Mouse (Mus musculus) myocyte (in vitro differentiated cells): Measurements from ENCODE around the gene Poc5. TPM values are rescaled to one million over a fixed set of nuclear protein-coding genes. Genes with fewer than 3 reads are reported as not detected.

Experiments
- H3K27me3 ChIP-seq: one replicate; pipeline ENCODE4 v1.6.1; 2011; ENCODE audit not compliant: control insufficient read depth, insufficient read depth, insufficient read length
- H3K36me3 ChIP-seq: one replicate; pipeline ENCODE4 v1.6.1; 2011; ENCODE audit not compliant: control insufficient read depth, insufficient read depth
- H3K4me2 ChIP-seq: one replicate; pipeline ENCODE4 v1.6.1; 2011; ENCODE audit warnings: low read depth, control low read depth
- H3K4me3 ChIP-seq: one replicate; pipeline ENCODE4 v1.5.1; 2011; ENCODE audit warnings: mild to moderate bottlenecking, control low read depth, moderate library complexity
- H3K79me2 ChIP-seq: one replicate; pipeline ENCODE4 v1.6.1; 2011; ENCODE audit not compliant: control insufficient read depth, insufficient read depth
- H3ac ChIP-seq: one replicate; pipeline ENCODE4 v1.6.1; 2011; ENCODE audit not compliant: control insufficient read depth, insufficient read length
- CEBPB ChIP-seq: IDR thresholded peaks from 2 replicates; pipeline ENCODE4 v1.6.1; 2011; ENCODE audit warnings: mild to moderate bottlenecking, moderate library complexity; ENCODE audit not compliant: poor library complexity, insufficient read depth, severe bottlenecking
- E2F4 ChIP-seq: IDR thresholded peaks from one replicate; pipeline ENCODE4 v1.6.1; 2011; ENCODE audit warnings: mild to moderate bottlenecking, control low read depth, moderate library complexity; ENCODE audit not compliant: insufficient read depth
- MAX ChIP-seq: IDR thresholded peaks from one replicate; pipeline ENCODE4 v1.6.1; 2011; ENCODE audit warnings: low read depth, mild to moderate bottlenecking, control low read depth
- MYOD1 ChIP-seq, 3 experiments: IDR thresholded peaks; one replicate each; pipeline ENCODE4 v1.6.1; 2011; ENCODE audit warnings: control low read depth in 2 of 3, low read depth in 2 of 3, mild to moderate bottlenecking in 2 of 3, moderate library complexity in 1 of 3; ENCODE audit not compliant: insufficient read length in 2 of 3, control insufficient read depth in 1 of 3
- MYOG ChIP-seq, 3 experiments: IDR thresholded peaks; one replicate each; pipeline ENCODE4 v1.6.1; 2011; ENCODE audit warnings: control low read depth in 2 of 3, low read depth in 2 of 3, mild to moderate bottlenecking in 2 of 3; ENCODE audit not compliant: insufficient read length in 2 of 3, control insufficient read depth in 1 of 3, insufficient read depth in 1 of 3
- POLR2A ChIP-seq: IDR thresholded peaks from one replicate; pipeline ENCODE4 v1.6.1; 2011; ENCODE audit warnings: low read depth, mild to moderate bottlenecking, control low read depth, moderate library complexity; ENCODE audit not compliant: insufficient read length
- POLR2AphosphoS2 ChIP-seq: IDR thresholded peaks from one replicate; pipeline ENCODE4 v1.6.1; 2011; ENCODE audit warnings: low read depth, control low read depth; ENCODE audit not compliant: insufficient read length
- REST ChIP-seq: IDR thresholded peaks from one replicate; pipeline ENCODE4 v1.6.1; 2011; ENCODE audit warnings: mild to moderate bottlenecking, control low read depth, moderate library complexity; ENCODE audit not compliant: insufficient read depth, insufficient read length
- SRF ChIP-seq: IDR thresholded peaks from one replicate; pipeline ENCODE4 v1.6.1; 2011; ENCODE audit warnings: low read depth; ENCODE audit not compliant: control insufficient read depth, insufficient read length
- TCF12 ChIP-seq: IDR thresholded peaks from one replicate; pipeline ENCODE4 v1.6.1; 2011; ENCODE audit warnings: mild to moderate bottlenecking, control low read depth; ENCODE audit not compliant: poor library complexity, insufficient read depth, severe bottlenecking
- TCF3 ChIP-seq: IDR thresholded peaks from one replicate; pipeline ENCODE4 v1.6.1; 2011; ENCODE audit warnings: low read depth, control low read depth; ENCODE audit not compliant: insufficient read length
- USF1 ChIP-seq: IDR thresholded peaks from one replicate; pipeline ENCODE4 v1.6.1; 2011; ENCODE audit warnings: low read depth, mild to moderate bottlenecking, control low read depth, moderate library complexity
- polyA plus RNA-seq: library from polyadenylated mRNA; unstranded; fragments of >200 nt; fragmentation: generic; extraction: Trizol; gene quantifications from one replicate; pipeline ENCODE4 v1.2.1, GENCODE M21; 2012; ENCODE audit warnings: missing spikeins

Poc5 gene
- polyA plus RNA-seq, 1 experiment, result 6.1 TPM

GRCm38 (mm10) chr13:96454288-96454687 lies 66.2 kb downstream of the Poc5 start:
- no peak overlapping the region for H3ac ChIP-seq

DNA sequence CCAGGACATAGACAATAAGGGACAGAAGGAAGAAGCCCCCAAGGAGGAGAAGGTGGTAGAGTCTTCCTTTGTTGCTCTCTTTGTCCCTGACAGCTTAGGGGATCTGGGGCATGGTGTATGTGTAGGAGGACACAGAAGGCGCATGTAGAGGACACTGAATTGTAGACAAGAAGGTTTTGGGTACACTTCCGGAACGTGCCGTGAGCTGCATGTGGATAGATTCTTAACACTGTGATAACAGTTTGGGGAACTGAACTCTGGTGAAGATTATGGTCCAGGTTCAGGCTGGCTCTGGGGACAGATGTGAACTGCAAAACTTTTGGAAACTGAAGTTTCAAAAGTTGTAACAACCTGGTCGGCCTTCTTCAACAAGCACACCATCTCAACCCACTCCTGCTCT lies 69.5 kb downstream of the Poc5 start:
- H3K36me3 ChIP-seq, result no peaks in the 10 kb centered on the region
- TF ChIP-seq POLR2AphosphoS2, result no peak
- no peaks in the 10 kb centered on the region for H3K79me2 ChIP-seq

More at GRCm38 (mm10) chr13:96454288-96454687, 66.2 kb downstream of the Poc5 start:
- H3K4me3 ChIP-seq, result no peak overlapping the region
- H3K79me2 ChIP-seq, result no peaks in the 10 kb centered on the region
- TF ChIP-seq MYOD1 (IDR thresholded peaks at IDR 0.05; ENCODE audit: control insufficient read depth in 1 of 3, insufficient read length in 2 of 3, low read depth in 2 of 3) (no peak), REST (no peak), TCF3 (no peak), USF1 (no peak), POLR2AphosphoS2 (no peak), E2F4 (no peak), TCF12 (no peak), MAX (no peak), MYOG (IDR thresholded peaks at IDR 0.05; ENCODE audit: control insufficient read depth in 1 of 3, insufficient read depth in 1 of 3, insufficient read length in 2 of 3, low read depth in 2 of 3) (no peak), SRF (no peak), CEBPB (no peak), POLR2A (no peak)
- no peak overlapping the region for H3K4me2 ChIP-seq
- H3K27me3 ChIP-seq, result no peaks in the 10 kb centered on the region
- H3K36me3 ChIP-seq, result no peaks in the 10 kb centered on the region

GRCm38 (mm10) chr13:96458018-96458417 lies 69.9 kb downstream of the Poc5 start:
- H3ac ChIP-seq, result no peak overlapping the region
- H3K27me3 ChIP-seq, result no peaks in the 10 kb centered on the region
- H3K36me3 ChIP-seq, result no peaks in the 10 kb centered on the region
- no peaks in the 10 kb centered on the region for H3K79me2 ChIP-seq
- H3K4me2 ChIP-seq, result no peak overlapping the region
- TF ChIP-seq TCF12 (no peak), MYOD1 (IDR thresholded peaks at IDR 0.05; ENCODE audit: control insufficient read depth in 1 of 3, insufficient read length in 2 of 3, low read depth in 2 of 3) (no peak), MAX (no peak), MYOG (IDR thresholded peaks at IDR 0.05; ENCODE audit: control insufficient read depth in 1 of 3, insufficient read depth in 1 of 3, insufficient read length in 2 of 3, low read depth in 2 of 3) (no peak), POLR2AphosphoS2 (no peak)
- no peak overlapping the region for H3K4me3 ChIP-seq

More for the DNA sequence above, 69.5 kb downstream of the Poc5 start:
- Histone ChIP-seq H3K4me2 (no peak overlapping the region), H3K27me3 (no peaks in the 10 kb centered on the region), H3K4me3 (no peak overlapping the region), H3ac (no peak overlapping the region)

DNA sequence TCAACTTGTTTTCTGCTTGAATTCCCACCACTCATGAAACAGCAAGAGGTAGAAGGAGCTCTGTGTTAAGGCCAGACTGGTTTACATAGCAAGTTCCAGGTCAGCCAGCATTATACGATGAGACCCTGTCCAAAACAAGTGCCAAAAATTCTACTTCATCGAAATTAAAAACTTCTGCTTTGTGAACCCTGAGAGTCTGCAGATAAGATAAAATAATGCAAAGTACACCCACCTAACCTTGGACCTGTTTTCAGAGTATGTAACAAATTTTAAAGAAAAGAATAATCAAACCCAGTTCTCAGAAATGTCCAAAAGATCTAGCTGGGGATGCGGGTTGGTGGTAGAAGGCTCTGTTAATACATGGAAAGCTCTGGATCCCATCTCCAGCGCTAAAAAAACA lies 70.5 kb downstream of the Poc5 start:
- Histone ChIP-seq H3K4me2 (no peak overlapping the region), H3K79me2 (no peaks in the 10 kb centered on the region), H3K36me3 (no peaks in the 10 kb centered on the region), H3ac (no peak overlapping the region), H3K27me3 (no peaks in the 10 kb centered on the region), H3K4me3 (no peak overlapping the region)
- TF ChIP-seq TCF12, result no peak
- no peak for TF ChIP-seq MYOG (IDR thresholded peaks at IDR 0.05; ENCODE audit: control insufficient read depth in 1 of 3, insufficient read depth in 1 of 3, insufficient read length in 2 of 3, low read depth in 2 of 3)
- TF ChIP-seq MYOD1 (IDR thresholded peaks at IDR 0.05; ENCODE audit: control insufficient read depth in 1 of 3, insufficient read length in 2 of 3, low read depth in 2 of 3), result no peak
- TF ChIP-seq REST, result no peak
- TF ChIP-seq POLR2A, result no peak
- TF ChIP-seq MAX, result no peak
- TF ChIP-seq E2F4, result no peak
- TF ChIP-seq TCF3, result no peak
- TF ChIP-seq CEBPB, result no peak
- TF ChIP-seq POLR2AphosphoS2, result no peak
- TF ChIP-seq SRF, result no peak
- TF ChIP-seq USF1, result no peak

DNA sequence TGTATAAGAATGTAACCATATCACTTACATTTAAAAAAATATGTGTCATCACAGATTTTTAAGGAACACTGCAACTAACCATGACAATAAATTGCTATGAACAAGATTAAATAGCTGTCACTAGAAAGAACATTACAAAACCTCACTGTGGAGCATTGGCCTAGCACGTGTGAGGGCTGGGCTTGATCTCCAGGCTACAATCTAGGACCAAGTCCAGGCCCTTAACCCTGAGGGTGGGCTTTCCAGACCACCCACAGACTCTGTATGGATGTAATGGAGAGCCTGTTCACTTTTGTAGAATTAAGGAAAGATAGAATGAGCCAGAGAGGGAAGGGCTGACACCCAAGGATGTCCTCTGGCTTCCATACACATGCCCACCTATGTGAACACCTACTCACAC lies 74.5 kb downstream of the Poc5 start:
- no peak overlapping the region for H3ac ChIP-seq
- no peaks in the 10 kb centered on the region for H3K27me3 ChIP-seq
- no peaks in the 10 kb centered on the region for H3K79me2 ChIP-seq
- no peaks in the 10 kb centered on the region for H3K36me3 ChIP-seq
- H3K4me3 ChIP-seq, result no peak overlapping the region
- H3K4me2 ChIP-seq, result no peak overlapping the region
- TF ChIP-seq MYOG (IDR thresholded peaks at IDR 0.05; ENCODE audit: control insufficient read depth in 1 of 3, insufficient read depth in 1 of 3, insufficient read length in 2 of 3, low read depth in 2 of 3) (no peak), SRF (no peak), CEBPB (no peak), MYOD1 (IDR thresholded peaks at IDR 0.05; ENCODE audit: control insufficient read depth in 1 of 3, insufficient read length in 2 of 3, low read depth in 2 of 3) (no peak), E2F4 (no peak), POLR2A (no peak), TCF12 (no peak), TCF3 (no peak), REST (no peak), USF1 (no peak), POLR2AphosphoS2 (no peak), MAX (no peak)
